Mouse (Mus musculus) central nervous system, embryonic 11.5 days (tissue): Measurements from ENCODE around the gene Kank2. TPM values are rescaled to one million over a fixed set of nuclear protein-coding genes. Genes with fewer than 3 reads are reported as not detected.

Experiments used
- polyA plus RNA-seq: library from polyadenylated mRNA; depleted of rRNA; stranded (reverse); fragments of >200 nt; gene quantifications from 2 replicates; pipeline ENCODE4 v1.2.3, GENCODE M21; 2012; rRNA removed

The Kank2 gene
- polyA plus RNA-seq = 14.3 and 22.8 TPM in 2 replicates

DNA sequence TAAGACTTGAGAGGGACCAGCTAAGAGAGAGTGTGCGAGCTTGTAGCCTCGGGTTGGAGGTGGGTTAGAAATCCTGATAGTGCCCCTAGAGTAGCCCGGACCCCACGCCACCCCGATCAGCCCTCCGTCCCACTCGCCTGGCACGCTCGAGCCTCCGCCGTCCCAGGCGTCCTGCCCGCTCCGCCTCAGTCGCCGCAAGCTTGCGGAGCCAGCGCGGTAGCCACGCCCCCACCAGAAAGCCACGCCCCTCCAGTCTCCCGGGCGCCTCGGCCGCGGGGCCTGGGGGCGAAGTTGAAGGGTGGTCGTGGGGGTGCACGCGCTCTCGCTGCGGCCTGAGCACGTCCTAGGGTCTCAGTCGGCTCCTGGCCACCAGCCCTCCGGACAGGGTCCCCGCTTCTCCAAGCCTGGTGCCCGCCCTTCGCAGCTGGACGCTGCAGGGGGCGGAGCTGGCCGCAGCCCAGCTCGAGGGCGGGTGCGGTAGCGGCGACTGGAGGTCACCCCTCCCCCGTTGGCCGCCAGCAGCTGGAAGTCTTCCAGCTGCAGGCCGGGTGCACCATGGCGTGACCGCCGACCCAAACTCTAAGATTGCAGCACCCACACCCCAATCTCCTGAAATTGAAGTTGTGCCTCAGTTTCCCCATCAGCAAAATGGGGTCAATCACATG is at the start of gene Kank2:
Gene Kank2 (minus strand): TSS at position 400 of the 665 bp plus-strand sequence.

DNA sequence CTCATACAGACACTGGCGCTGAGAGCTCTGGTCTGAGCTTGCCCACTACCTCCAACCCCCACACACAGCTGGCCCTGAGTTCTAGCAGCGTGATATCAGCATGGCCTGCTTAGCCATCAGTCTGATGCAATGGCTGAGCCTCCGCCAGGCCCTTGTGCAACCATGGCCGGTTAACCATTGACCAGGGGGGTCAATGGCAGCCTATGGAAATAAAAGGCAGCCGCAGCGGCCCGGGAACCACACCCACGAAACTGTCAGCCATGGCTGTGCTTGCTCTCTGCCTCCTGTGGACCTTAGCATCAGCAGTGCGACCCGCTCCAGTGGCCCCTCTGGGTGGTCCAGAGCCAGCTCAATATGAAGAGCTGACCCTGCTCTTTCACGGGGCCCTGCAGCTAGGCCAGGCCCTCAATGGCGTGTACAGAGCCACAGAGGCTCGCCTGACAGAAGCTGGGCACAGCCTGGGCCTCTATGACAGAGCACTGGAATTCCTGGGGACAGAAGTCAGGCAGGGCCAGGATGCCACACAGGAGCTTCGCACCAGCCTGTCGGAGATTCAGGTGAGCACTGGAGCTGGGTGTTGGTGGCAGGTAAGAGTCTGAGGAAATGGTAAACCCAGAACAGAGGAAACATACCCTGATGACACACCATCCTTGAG is 36.8 kb upstream of the Kank2 start, which contains the start of gene Angptl8:
Gene Angptl8 (plus strand): TSS at position 253 of the 655 bp plus-strand sequence.

DNA sequence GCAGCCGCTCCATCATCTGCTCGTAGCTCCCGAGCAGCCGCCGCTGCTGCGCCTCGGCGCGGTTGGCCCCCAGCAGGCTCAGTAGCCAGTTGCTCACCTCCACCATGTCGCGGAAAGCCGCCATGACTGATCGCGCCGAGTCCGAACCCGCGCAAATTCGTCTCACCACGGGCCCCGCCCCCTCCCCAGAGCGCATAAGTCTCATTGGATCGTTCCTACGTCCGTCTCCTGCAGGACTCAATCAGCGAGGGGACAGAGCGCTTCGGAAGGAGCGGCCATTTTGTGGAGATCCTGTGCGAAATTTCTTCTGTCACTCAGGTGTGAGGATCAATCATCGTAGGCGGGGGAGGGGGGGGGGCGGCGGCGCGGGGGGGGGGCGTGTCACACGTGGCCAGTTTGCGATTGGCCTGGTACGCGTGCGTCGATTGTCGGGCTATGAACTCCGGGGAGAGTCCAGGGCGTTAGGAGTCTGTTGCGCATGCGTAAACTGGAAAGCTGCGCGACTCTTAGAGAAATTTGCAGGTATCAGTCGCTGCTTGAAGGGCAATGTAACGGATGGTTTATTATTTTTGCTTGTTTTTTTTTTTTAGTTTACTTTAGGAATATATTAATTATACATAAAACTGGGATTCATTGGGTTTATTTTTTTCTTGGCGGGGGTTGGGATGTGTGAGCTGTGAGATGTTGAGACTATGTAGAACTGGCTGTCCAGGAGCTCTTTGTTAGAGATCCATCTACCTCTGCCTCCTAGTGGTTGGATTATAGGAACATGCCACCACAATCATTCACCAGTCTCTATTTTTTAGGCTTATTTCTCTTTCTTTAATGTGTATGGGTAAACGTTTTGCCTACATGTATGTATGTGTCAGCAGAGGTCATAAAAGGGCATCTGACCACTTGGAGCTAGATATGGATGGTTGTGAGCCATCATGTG is 38.1 kb downstream of the Kank2 start, which contains the start of gene Spc24:
Gene Spc24 (minus strand): TSS at position 149 of the 934 bp plus-strand sequence.

DNA sequence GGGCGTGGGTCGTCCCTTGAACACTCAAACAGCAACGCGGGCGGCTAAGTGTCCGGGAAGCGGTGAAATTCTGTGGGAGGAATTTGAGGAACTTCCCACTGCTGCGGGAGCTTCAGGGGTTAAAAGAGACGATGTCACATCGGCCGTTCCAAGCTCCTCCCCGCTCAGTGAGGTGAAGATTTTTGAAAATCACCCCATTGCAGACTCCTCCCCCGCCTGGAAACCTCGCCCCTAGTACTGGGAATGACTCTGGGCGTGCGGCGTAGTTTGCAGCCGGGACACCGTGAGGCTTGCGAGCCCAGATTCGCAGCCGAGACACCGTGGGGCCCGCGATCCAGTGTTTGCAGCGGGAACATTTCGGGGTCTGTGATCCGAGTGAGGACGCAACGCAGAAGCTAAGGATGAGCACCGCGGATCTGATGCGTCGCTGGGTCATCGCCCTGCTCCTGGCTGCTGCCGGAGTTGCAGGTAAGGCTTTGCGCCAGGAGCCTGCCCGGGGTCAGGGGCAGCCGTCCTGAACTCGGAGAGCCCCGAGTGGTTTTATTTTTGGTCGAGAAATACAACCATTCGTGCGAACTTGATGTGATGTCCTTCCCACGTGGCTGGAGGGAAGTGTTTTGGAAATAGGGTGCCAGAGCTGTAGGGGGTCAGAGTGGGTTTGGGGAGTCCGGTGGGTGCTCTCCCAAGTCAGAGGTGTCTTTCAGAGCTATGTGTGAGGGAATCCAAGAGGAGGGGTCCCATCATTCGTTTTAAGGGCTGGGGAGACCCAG is 75.0 kb downstream of the Kank2 start, which contains the start of gene Ldlr:
Gene Ldlr (plus strand): TSS at position 107 of the 770 bp plus-strand sequence.

Other genes starting within 250 kb of the Kank2 start
- gene Timm29, start 206.0 kb downstream of the Kank2 start, polyA plus RNA-seq = 43.3 and 43.5 TPM in 2 replicates
- gene Yipf2, start 205.9 kb downstream of the Kank2 start, polyA plus RNA-seq = 8.9 and 14.4 TPM in 2 replicates
- 153 and 166 TPM in 2 replicates for gene Smarca4, start 182.6 kb downstream of the Kank2 start, polyA plus RNA-seq
- gene Ldlr, start 75.3 kb downstream of the Kank2 start, polyA plus RNA-seq = 32.9 and 34.9 TPM in 2 replicates
- gene Spc24, start 38.4 kb downstream of the Kank2 start, polyA plus RNA-seq = 96.4 and 121 TPM in 2 replicates
- 0.17 and 0.86 TPM in 2 replicates for gene Angptl8, start 36.8 kb upstream of the Kank2 start, polyA plus RNA-seq
- gene Dock6, start 53.9 kb upstream of the Kank2 start, polyA plus RNA-seq = 47.1 and 89.7 TPM in 2 replicates
- 7.1 and 10.0 TPM in 2 replicates for gene Rab3d, start 119.4 kb upstream of the Kank2 start, polyA plus RNA-seq
- gene Ccdc159, start 128.7 kb upstream of the Kank2 start, polyA plus RNA-seq = 7.9 and 8.4 TPM in 2 replicates
- gene Tmem205, start 128.8 kb upstream of the Kank2 start, polyA plus RNA-seq = 23.9 and 26.4 TPM in 2 replicates
- gene Plppr2, start 138.3 kb upstream of the Kank2 start, polyA plus RNA-seq = 30.6 and 36.7 TPM in 2 replicates
- gene Swsap1, start 157.0 kb upstream of the Kank2 start, polyA plus RNA-seq = 7.4 and 7.8 TPM in 2 replicates
- 12.4 and 18.9 TPM in 2 replicates for gene Epor, start 164.8 kb upstream of the Kank2 start, polyA plus RNA-seq
- gene Rgl3, start 190.7 kb upstream of the Kank2 start, polyA plus RNA-seq = 3.3 and 3.4 TPM in 2 replicates
- gene Ccdc151, start 203.9 kb upstream of the Kank2 start, polyA plus RNA-seq = 4.8 and 7.3 TPM in 2 replicates
- 109 and 149 TPM in 2 replicates for gene Prkcsh, start 204.1 kb upstream of the Kank2 start, polyA plus RNA-seq